Mouse (Mus musculus) yolk sac, embryonic 10.5 days (tissue): ENCODE measurements around the gene Rnf169.

Experiments used
- DNase-seq: peaks from one replicate; pipeline ENCODE4 v3.0.0-alpha.2; 2017; ENCODE audit warnings: low spot score

Rnf169 gene

DNA sequence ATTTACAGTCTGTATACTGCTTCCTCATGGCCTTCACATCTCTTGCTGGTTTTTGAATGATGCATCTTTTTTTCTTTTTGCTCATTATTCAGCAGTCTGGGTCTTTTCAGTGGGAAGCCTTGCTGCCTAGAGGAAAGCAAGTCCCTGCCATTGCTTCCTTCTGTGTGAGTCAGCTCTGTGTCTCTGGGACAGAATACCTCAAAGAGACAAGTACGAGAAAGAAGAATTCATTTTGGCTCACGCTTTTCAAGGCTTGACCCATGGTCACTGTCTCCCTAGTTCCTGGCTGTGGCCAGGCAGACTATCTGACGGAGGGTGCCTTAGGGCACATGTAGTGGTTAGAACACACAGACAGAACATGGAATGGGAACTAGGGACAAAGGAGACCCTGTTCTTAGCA, 86.3 kb downstream of the Rnf169 start:
- no peak for DNase-seq

DNA sequence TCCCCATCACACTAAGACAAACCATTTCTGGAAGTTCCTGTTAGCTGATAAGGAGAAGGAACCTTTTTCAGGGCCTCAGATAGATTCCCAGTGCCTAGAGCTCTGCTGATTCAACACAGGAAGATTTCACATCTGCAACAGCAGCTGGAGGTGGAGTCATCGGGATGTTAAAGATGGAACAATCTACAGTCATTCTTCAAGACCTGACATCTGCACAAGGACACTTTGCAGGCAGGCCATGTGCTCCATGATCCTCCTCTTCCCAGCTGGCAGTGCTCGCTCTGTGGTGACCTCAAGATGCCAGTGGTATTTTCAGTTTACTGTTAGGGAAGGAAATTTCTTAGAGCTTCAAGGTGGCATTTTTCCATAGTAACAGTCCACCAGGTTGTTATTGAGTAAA, 87.9 kb downstream of the Rnf169 start:
- no peak for DNase-seq

DNA sequence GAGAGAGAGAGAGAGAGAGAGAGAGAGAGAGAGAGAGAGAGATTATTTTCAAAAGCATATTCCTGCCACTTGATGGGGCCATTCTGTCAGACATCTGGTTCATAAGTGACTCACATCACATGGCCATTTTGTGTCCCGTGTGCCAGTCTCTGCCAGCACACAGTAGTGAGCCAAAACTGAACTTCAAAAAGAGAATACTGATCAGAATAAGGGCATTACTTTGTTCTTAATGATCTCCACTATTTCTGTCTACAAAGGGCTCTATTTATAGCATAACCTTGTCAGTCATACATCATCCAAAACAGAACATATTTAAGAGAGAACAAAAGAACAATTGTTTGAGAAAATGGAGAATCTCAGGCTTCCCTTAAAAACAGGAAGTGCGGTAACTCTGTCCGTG, 88.8 kb downstream of the Rnf169 start:
- DNase-seq = no peak

DNA sequence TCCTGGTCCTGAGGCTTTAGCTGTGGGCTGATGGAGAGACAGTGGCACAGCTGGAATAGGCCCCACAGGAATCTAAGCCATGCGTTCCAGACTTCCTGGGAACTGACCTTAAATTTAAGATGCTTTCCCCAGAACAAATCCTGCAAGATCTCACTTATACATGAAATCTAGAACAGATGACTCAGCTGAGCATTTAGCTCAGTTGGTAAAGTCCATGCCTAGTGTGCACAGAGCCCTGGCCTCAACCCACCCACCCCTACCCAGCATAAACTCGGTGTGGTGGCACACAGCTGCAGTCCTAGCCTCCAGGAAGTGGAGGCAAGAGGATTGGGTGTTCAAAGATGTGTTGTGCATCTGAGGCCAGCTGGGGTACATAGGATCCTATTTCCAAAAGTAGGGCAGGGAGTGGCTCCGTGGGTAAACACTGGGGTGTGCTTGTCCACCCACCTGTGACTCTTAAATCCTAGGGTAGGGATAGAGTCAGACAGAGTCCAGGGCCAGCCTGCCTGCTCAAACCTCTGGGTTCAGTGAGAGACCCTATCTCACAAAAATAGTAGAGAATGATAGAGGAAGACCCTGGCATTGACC, 90.0 kb downstream of the Rnf169 start:
- DNase-seq = no peak

DNA sequence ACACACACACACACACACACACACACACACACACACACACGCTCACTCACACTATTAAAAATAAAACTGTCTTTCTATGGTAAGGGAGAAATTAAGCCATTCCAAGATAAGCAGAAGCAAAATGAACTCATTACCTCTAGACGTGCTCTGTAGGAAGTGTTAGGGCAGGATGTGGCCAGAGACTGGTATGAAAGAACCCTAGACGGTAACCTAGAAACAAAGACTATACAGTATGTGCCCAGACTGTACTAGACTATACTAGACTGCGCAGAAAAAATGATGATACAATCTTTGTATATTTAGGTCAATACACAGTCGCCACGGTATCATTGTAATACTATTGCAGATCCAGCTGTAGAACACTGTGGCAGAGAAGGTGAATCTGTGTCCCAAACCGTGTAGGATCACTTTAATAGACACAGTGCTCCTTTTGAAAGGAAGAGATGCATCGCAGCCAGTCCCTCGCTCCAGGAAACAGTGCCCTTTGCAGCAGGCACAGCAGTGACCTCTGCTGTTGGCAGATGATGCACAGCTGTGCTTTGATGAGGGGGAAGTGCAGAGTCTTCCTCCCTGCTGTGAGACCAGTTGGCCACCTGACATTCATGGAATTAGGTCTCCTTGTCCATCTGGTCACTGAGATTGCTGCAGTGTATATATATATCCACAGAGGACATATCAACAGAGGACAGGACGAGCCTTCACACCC, 90.9 kb downstream of the Rnf169 start:
- DNase-seq = no peak

DNA sequence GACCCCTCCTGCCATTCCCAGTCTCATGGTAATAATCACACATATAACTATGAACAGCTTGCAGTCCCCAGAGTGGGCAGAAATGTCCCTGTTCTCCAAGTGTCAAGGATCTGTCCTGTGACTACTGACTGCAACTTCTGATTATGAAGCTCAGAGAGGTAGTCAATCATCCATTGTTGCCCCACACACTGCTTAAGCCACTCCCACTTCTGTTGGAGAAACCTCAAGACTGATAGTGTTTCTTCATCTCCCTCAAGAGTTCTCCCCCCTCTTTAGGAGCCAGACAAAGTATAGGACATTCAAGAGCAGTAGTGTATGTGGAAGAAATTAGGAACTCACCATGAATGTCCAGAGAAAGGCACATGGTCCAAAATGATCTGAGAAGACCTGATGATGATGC, 92.5 kb downstream of the Rnf169 start:
- no peak for DNase-seq

DNA sequence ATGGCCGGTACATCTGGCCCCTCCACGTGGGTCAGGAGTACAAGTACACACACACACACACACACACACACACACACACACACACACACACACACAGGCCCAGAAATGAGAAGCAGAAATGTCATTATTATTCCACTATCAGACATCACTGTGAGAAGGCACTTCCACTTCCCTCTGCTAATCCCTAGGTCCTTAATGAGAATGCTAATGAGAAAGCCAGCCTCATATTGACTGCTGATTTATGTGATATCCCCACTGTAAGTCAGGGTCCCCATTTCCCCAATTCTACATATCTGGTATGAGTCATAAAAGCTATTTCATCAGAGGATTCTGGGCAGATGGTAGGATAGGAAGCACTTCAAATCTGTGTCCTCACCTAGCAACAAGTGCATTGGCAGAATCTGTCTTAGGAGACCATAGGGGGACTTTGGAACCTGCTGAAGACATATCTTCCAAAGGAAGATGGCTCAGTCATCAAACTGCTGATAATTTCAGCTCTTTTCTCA, 93.0 kb downstream of the Rnf169 start:
- DNase-seq = no peak

DNA sequence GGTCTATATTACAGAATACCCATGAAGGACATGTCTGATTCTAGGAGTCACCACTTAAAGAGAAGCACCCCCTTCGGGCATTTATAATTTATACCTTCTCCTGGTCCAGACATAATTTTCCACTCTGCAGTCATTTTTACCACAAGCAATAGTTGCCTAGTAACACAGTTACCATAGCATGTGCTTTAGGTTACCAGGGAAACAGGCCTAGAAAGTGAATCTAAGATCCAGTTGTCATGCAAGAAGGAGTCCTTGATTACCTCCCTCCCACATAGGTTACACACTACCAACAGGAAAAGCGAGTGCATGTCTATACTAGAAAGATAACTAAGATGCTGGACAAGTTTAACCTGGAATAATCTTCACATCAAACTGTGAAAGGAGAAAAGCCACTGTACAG, 102.0 kb downstream of the Rnf169 start:
- DNase-seq = no peak

DNA sequence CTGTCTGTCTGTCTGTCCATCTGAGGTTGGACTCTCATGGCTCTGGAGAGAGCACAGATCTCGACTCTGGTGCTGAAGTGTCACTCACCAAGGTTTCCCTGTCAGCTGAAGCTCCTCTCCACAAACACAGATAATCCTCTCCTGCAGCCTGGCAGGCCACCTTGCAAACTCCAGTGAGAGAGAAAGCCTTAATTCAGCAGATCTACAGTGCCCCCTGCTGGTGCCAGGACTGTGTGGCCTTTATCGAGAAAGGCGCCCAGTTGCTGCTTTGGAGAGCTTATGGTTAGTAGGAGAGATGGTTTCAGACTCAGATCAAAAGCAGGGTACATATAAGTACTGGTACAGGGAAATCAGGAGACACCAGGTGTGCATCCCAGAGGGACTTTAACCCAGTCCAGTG, 103.9 kb downstream of the Rnf169 start:
- DNase-seq = peak; percentile 72

DNA sequence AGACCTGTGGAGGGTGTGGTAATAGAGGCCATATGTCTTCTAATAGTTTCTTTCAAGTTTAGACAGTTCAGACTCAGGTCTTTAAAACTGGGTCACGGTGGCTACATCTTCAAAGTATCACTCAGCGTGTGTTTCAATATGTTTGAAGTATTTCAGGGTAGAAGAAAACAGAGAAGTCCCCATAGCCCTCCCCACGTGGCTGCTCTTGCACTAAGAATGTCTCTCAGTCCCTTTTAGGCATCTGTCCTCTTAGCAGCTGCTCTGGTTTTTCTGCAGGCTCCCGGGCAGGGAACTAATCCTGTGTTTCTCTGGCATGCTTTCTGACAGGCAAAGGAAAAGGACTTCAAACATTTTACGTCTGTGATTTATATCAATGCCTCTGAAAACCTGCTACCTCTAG, 104.4 kb downstream of the Rnf169 start:
- no peak for DNase-seq

DNA sequence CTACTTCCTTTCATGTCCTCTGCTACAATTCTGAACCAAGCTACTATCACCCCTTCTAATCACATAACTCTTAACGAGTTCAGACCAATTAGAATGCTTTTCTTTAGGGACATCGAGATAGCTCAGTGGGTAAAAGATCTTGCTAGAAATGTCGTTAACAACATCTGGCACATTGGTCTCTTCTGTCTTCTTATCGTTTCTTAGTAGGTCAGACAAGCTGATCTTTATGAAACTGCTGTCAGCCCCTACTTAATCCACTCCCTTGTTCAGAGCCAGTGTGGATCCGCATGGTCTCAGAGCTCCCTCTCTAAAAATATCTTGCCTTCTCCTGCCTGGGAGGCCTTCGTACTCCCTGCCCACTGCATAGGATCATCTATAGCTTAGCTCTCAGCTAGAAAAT, 106.3 kb downstream of the Rnf169 start:
- no peak for DNase-seq
